In genomic region chr19:43750008-43750407, GRCm38 (mm10) we compare ENCODE assay signal across 38 mouse cellular contexts. TPM values are rescaled to one million over a fixed set of nuclear protein-coding genes. Genes with fewer than 3 reads are reported as not detected.
"Had no signal": no experiment of that assay in that cellular context is flagged by ENCODE, and none has a peak within 500 bp of the region (broad histone marks: within the 10 kb centered on the region; RNA-seq: fewer than 3 reads in every experiment).

No protein-coding gene starts in this region.

- H3K27ac ChIP-seq: heart, embryonic 10.5 days; heart, embryonic 13.5 days; heart, embryonic 15.5 days; hindbrain, embryonic 10.5 days; hindbrain, embryonic 12.5 days; hindbrain, embryonic 13.5 days; hindbrain, embryonic 14.5 days; hindbrain, embryonic 15.5 days; hindbrain, postnatal 0 days; intestine, embryonic 15.5 days; kidney, embryonic 15.5 days; kidney, postnatal 0 days; layer of hippocampus, adult 2 months; left cerebral cortex, adult 2 months had no signal

- ATAC-seq: hindbrain, embryonic 16.5 days; hindbrain, postnatal 0 days; inflammation-experienced regulatory T-cells, adult 6 months; intestine, embryonic 15.5 days; intestine, postnatal 0 days had no signal

- DNase-seq: heart, postnatal 10 days; heart, postnatal 14 days; heart, postnatal 36 days; heart, postnatal 4 days; kidney, adult 11 months; kidney, adult 18-20 months; kidney, adult 2 months; kidney, adult 8-10 months; kidney, adult 9 months; kidney, postnatal 10 days; kidney, postnatal 14 days; kidney, postnatal 25 days; kidney, postnatal 36 days; kidney, postnatal 4 days; layer of hippocampus, adult 9-11 months; layer of hippocampus, postnatal 36 days had no signal

- H3K27me3 ChIP-seq: heart, embryonic 12.5 days; heart, embryonic 13.5 days; heart, embryonic 15.5 days; hindbrain, embryonic 12.5 days; hindbrain, embryonic 13.5 days; hindbrain, embryonic 15.5 days; intestine, embryonic 15.5 days; kidney, embryonic 15.5 days had no signal

- H3K4me3 ChIP-seq: heart, embryonic 10.5 days; heart, embryonic 12.5 days; heart, embryonic 13.5 days; heart, embryonic 15.5 days; hindbrain, embryonic 10.5 days; hindbrain, embryonic 12.5 days; hindbrain, embryonic 13.5 days; hindbrain, embryonic 15.5 days; intestine, embryonic 15.5 days; kidney, embryonic 15.5 days; layer of hippocampus, adult 2 months; left cerebral cortex, adult 2 months had no signal

- H3K4me1 ChIP-seq: intestine, embryonic 15.5 days had no signal

- H3K9ac ChIP-seq: heart, embryonic 12.5 days; heart, embryonic 13.5 days; heart, embryonic 15.5 days; hindbrain, embryonic 12.5 days; hindbrain, embryonic 13.5 days; hindbrain, embryonic 14.5 days; hindbrain, embryonic 15.5 days; intestine, embryonic 15.5 days; kidney, embryonic 15.5 days had no signal

- H3K4me2 ChIP-seq: heart, embryonic 11.5 days; heart, embryonic 12.5 days; heart, embryonic 13.5 days; heart, embryonic 15.5 days; hindbrain, embryonic 12.5 days; hindbrain, embryonic 13.5 days; hindbrain, embryonic 14.5 days; hindbrain, embryonic 15.5 days; intestine, embryonic 15.5 days; kidney, embryonic 15.5 days had no signal

- H3K9me3 ChIP-seq: heart, embryonic 10.5 days; heart, embryonic 12.5 days; heart, embryonic 13.5 days; heart, embryonic 15.5 days; hindbrain, embryonic 10.5 days; hindbrain, embryonic 12.5 days; hindbrain, embryonic 13.5 days; hindbrain, embryonic 15.5 days; intestine, embryonic 15.5 days; kidney, embryonic 15.5 days had no signal

RNA-seq across cellular contexts. Expression of gene Abcc2, which starts 32.0 kb away (rescaled TPM):
- total RNA-seq: heart, postnatal 10 days; heart, postnatal 14 days; heart, postnatal 25 days; heart, postnatal 36 days; heart, postnatal 4 days; hematopoietic stem cell, adult 5-6 weeks; layer of hippocampus, adult 2 months; layer of hippocampus, postnatal 36 days had no signal
- polyA plus RNA-seq: heart, embryonic 13.5 days; heart, postnatal 0 days; hindbrain, embryonic 10.5 days; hindbrain, embryonic 12.5 days; inflammation-experienced regulatory T-cells, adult 6 months had no signal
